Mouse (Mus musculus) liver, embryonic 11.5 days (tissue): ENCODE measurements at regions not wholly inside any gene's neighbourhood (a gene's known extent, or its start where the extent isn't known, plus 50 kb on each side); places are given as distances from the start of the nearest gene placed in this dataset.

Experiments
- ATAC-seq: fragments of 200-750 bp; cut with Nextera tagmentation; replicated peaks from 2 replicates; pipeline ENCODE4 v1.8.0; 2017; ENCODE audit warnings: moderate number of reproducible peaks, mild to moderate bottlenecking, moderate TSS enrichment, moderate library complexity; ENCODE audit not compliant: low FRiP score
- DNase-seq: peaks from one replicate; pipeline ENCODE4 v3.0.0-alpha.2; 2017; ENCODE audit warnings: low spot score
- H3K27ac ChIP-seq: fragments of 300-500 bp; sonication (generic); 2 replicates; pipeline ENCODE4 v1.5.1; 2014; ENCODE audit warnings: mild to moderate bottlenecking, low read depth, low read length, control low read depth
- H3K27me3 ChIP-seq: fragments of 300-500 bp; sonication (generic); replicated peaks from 2 replicates; pipeline ENCODE4 v1.6.1; 2014; ENCODE audit warnings: low read length, mixed read lengths; ENCODE audit not compliant: control insufficient read depth, insufficient read depth
- H3K36me3 ChIP-seq: fragments of 300-500 bp; sonication (generic); 2 replicates; pipeline ENCODE4 v1.6.1; 2014; ENCODE audit warnings: mild to moderate bottlenecking, low read length, moderate library complexity, mixed read lengths; ENCODE audit not compliant: control insufficient read depth, insufficient read depth
- H3K4me1 ChIP-seq: fragments of 300-500 bp; sonication (generic); replicated peaks from 2 replicates; pipeline ENCODE4 v1.6.1; 2014; ENCODE audit warnings: low read length, mixed read lengths; ENCODE audit not compliant: control insufficient read depth, insufficient read depth
- H3K4me2 ChIP-seq: fragments of 300-500 bp; sonication (generic); 2 replicates; pipeline ENCODE4 v1.6.1; 2014; ENCODE audit warnings: mild to moderate bottlenecking, control low read depth, moderate library complexity
- H3K4me3 ChIP-seq: fragments of 300-500 bp; sonication (generic); 2 replicates; pipeline ENCODE4 v1.5.1; 2014; ENCODE audit warnings: low read depth, low read length, control low read depth
- H3K9ac ChIP-seq: fragments of 300-500 bp; sonication (generic); 2 replicates; pipeline ENCODE4 v1.6.1; 2014; ENCODE audit warnings: low read depth, low read length, control low read depth
- H3K9me3 ChIP-seq: fragments of 300-500 bp; sonication (generic); 2 replicates; pipeline ENCODE4 v1.6.1; 2016; ENCODE audit warnings: low read length, inconsistent platforms, mixed read lengths; ENCODE audit not compliant: control insufficient read depth
- WGBS: fragments of 180-500 bp; shearing (Covaris S2); extraction: QIAGEN DNeasy Blood & Tissue Kit; methylation state at CpG from one replicate; pipeline ENCODE4 v1.1.7; 2014; 5-methylcytosine and 5-hydroxymethylcytosine counted together

DNA sequence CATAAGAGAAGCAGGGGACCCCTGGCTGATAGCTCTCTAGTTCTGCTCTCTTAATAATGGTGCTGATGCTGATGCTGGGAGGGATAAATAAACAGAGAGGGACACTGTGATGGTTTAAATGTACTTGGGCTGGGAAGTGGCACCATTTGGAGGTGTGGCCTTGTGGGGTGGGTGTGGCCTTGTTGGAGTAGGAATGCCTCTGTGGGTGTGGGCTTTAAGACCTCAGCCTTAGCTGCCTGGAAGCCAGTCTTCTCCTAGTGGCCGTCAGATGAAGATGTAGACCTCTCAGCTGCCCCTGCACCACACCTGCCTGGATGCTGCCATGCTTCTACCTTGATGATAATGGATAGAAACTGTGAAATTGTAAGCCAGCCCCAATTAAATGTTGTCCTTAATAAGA lies 765.0 kb upstream of the Car8 start:
- no peak overlapping the region for H3K4me3 ChIP-seq
- H3K27me3 ChIP-seq = no peaks in the 10 kb centered on the region
- 61% methylated on average over 1 of the region's 1 CpGs for WGBS
- no peak overlapping the region for H3K27ac ChIP-seq
- ATAC-seq (no peak), DNase-seq (no peak)
- no peak overlapping the region for H3K4me2 ChIP-seq
- H3K9me3 ChIP-seq = no peaks in the 10 kb centered on the region
- no peaks in the 10 kb centered on the region for H3K4me1 ChIP-seq
- no peaks in the 10 kb centered on the region for H3K36me3 ChIP-seq
- no peak overlapping the region for H3K9ac ChIP-seq

DNA sequence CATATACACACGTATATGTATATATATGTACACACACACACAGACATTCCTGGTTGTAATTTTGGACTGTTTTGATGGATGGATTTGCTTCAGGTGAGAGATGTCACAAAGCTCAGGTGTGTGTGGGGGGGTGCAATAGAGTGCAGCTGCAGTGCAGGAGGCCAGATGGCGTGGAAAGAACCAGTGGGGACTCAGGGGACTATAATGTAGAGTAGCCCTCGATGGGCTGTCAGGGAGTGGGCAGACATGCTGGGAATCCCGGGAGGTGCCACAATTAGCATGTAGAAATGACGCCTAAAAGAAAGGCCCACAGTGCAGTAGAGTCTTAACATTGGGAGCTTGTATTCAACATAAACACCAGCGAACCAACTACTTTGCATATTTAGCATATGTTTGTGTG lies 763.5 kb upstream of the Car8 start:
- 76% methylated on average over 6 of the region's 6 CpGs for WGBS
- DNase-seq = no peak
- no peaks in the 10 kb centered on the region for H3K36me3 ChIP-seq

DNA sequence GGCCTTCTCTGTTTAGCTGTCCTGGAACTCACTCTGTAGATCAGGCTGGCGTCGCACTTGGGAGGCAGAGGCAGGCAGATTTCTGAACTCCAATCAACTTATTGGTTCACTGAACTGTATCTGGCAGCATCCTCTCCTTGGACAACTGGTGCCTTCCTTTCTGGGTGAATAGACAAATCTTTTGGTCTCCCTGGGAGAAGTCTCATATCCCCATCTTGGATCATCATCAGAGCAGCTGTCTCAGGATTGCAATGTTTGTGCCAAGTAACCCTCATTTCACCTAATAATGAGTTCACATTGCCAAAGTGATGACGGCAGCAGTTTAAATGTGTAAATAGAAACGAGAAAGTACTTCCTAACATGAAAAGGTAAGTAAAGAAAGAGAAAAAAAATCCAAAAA lies 759.8 kb upstream of the Car8 start:
- no peak for DNase-seq
- Histone ChIP-seq H3K4me2 (no peak overlapping the region), H3K36me3 (no peaks in the 10 kb centered on the region), H3K9me3 (no peaks in the 10 kb centered on the region), H3K4me1 (no peaks in the 10 kb centered on the region), H3K9ac (no peak overlapping the region), H3K27me3 (no peaks in the 10 kb centered on the region), H3K27ac (no peak overlapping the region), H3K4me3 (no peak overlapping the region)
- 93% methylated on average over 4 of the region's 4 CpGs for WGBS
- no peak for ATAC-seq

More for the DNA sequence above, 763.5 kb upstream of the Car8 start:
- no peaks in the 10 kb centered on the region for H3K9me3 ChIP-seq
- H3K4me1 ChIP-seq = no peaks in the 10 kb centered on the region
- H3K27me3 ChIP-seq = no peaks in the 10 kb centered on the region
- H3K4me3 ChIP-seq = no peak overlapping the region
- H3K27ac ChIP-seq = no peak overlapping the region
- no peak for ATAC-seq
- H3K4me2 ChIP-seq = no peak overlapping the region
- H3K9ac ChIP-seq = no peak overlapping the region

DNA sequence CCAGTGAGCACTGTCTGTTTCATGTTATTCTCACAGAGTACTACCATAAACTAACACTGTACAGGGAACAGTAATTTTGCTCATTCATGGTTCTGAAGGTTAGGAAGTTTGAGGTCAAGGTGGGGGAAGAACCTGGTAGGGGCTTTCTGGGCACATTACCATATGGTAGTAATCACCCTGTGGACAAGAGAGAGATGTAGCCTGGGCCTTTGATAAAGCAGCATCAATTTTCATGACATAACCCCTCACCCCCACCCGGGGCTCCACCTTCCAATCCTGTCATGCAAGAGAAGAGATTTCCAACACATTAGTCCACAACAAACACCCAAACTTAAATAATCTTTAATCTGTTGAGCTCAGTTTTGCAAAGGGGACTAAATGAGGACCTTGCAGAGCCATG lies 753.3 kb upstream of the Car8 start:
- H3K4me2 ChIP-seq = no peak overlapping the region
- H3K9me3 ChIP-seq = no peaks in the 10 kb centered on the region
- DNase-seq = no peak
- no peak for ATAC-seq
- no peaks in the 10 kb centered on the region for H3K27me3 ChIP-seq
- no peak overlapping the region for H3K9ac ChIP-seq
- no peaks in the 10 kb centered on the region for H3K36me3 ChIP-seq
- H3K27ac ChIP-seq = no peak overlapping the region
- H3K4me3 ChIP-seq = no peak overlapping the region
- 68% methylated on average over 1 of the region's 1 CpGs for WGBS
- peaks cover 12% of the 10 kb centered on the region; the same call in 1 of the 2 replicates for H3K4me1 ChIP-seq

DNA sequence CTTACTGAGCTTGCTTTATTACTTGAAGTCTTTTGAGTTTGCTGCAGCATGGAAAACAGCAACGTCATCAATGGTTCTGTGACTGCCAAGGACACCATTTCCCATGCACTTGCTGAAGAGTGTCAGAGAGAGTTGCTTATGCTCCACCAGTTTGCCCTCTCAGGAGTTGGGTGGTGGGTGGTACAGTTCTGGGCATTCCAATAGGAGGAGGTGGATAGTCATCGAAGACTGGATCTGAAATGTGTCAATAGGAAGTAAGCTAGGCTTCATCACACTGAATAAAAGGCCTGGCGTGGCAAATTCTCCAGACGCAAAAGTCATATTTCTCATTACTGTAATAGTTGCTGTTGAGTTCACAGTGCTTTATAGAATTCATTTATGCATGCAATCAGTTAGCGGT lies 751.7 kb upstream of the Car8 start:
- Histone ChIP-seq H3K27me3 (no peaks in the 10 kb centered on the region), H3K27ac (no peak overlapping the region), H3K4me2 (no peak overlapping the region), H3K9me3 (no peaks in the 10 kb centered on the region), H3K36me3 (no peaks in the 10 kb centered on the region), H3K9ac (no peak overlapping the region), H3K4me3 (no peak overlapping the region), H3K4me1 (peaks cover 12% of the 10 kb centered on the region; the same call in 1 of the 2 replicates)
- 88% methylated on average over 5 of the region's 5 CpGs for WGBS
- DNase-seq (no peak), ATAC-seq (no peak)

DNA sequence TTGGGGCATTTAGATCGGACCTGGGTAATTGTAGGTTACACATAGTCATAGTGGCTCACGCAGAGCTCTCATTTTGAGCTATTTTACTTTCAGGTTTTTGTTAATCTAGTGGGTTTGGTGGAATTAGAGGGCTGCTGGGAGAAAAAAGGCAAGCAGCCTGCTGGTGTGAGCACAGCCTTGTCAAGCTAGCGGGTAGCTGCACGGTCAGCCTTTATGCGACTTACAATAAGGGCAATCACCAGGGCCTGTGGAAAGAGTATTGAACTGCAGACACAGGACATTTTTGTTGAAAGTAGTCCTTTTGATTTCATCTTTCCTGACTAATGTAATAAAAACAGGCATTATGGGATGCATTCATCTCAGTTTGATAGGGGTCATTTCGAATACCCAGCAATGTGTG lies 750.8 kb upstream of the Car8 start:
- Histone ChIP-seq H3K36me3 (no peaks in the 10 kb centered on the region), H3K4me3 (no peak overlapping the region), H3K4me1 (peaks cover 12% of the 10 kb centered on the region; the same call in 1 of the 2 replicates), H3K9ac (no peak overlapping the region), H3K4me2 (no peak overlapping the region), H3K27ac (no peak overlapping the region), H3K9me3 (no peaks in the 10 kb centered on the region), H3K27me3 (no peaks in the 10 kb centered on the region)
- 85% methylated on average over 6 of the region's 6 CpGs for WGBS
- no peak for ATAC-seq
- DNase-seq = no peak

DNA sequence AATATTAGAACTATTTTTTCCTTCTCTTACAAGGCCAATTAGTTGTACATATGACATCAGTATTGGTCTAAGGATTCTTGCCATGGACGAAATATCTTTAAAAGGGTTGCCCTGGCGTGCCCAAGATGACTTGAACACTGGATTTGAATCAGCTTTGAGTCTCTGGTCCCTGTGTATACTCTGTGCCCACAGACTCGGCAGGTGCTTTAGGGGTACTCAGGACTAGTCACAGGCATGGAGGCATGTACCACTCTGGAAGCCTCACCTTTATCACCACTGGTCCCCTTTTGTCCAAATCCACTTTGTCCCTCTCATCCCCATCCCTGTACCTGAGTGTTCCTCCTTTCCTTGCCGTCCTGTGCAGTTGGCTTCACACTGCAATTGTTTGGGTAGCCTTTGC lies 750.3 kb upstream of the Car8 start:
- DNase-seq = no peak
- Histone ChIP-seq H3K27me3 (no peaks in the 10 kb centered on the region), H3K27ac (no peak overlapping the region), H3K4me1 (peaks cover 12% of the 10 kb centered on the region; the same call in 1 of the 2 replicates), H3K4me3 (no peak overlapping the region), H3K9ac (no peak overlapping the region), H3K4me2 (no peak overlapping the region), H3K9me3 (no peaks in the 10 kb centered on the region), H3K36me3 (no peaks in the 10 kb centered on the region)
- no peak for ATAC-seq
- 77% methylated on average over 4 of the region's 4 CpGs for WGBS

DNA sequence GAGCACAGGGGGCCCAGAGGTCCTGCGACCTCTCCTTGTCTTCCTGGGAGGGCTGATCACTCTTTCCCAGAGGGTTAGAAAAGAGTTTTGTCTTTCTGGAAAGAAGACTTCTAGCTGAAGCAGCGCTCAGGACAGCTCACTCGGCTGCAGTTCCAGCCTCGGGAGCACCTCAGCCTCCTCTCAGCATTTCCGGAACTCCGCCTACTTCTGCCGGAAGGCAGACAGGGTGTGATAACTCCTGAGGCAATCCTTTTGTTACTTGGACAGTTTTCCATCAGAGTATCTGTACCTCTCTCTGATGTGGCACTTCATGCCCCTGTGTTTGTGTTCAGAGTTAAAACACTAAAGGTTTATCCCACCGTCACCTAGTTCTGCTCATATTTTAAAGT lies 749.5 kb upstream of the Car8 start:
- no peaks in the 10 kb centered on the region for H3K36me3 ChIP-seq
- no peaks in the 10 kb centered on the region for H3K27me3 ChIP-seq
- peak overlapping the region; percentile 8; the same call in 1 of the 2 replicates for H3K4me2 ChIP-seq
- H3K9me3 ChIP-seq = no peaks in the 10 kb centered on the region
- no peak for DNase-seq
- peaks cover 12% of the 10 kb centered on the region; the same call in 1 of the 2 replicates for H3K4me1 ChIP-seq
- no peak overlapping the region for H3K4me3 ChIP-seq
- no peak for ATAC-seq
- H3K9ac ChIP-seq = no peak overlapping the region
- H3K27ac ChIP-seq = no peak overlapping the region
- 36% methylated on average over 8 of the region's 8 CpGs for WGBS

DNA sequence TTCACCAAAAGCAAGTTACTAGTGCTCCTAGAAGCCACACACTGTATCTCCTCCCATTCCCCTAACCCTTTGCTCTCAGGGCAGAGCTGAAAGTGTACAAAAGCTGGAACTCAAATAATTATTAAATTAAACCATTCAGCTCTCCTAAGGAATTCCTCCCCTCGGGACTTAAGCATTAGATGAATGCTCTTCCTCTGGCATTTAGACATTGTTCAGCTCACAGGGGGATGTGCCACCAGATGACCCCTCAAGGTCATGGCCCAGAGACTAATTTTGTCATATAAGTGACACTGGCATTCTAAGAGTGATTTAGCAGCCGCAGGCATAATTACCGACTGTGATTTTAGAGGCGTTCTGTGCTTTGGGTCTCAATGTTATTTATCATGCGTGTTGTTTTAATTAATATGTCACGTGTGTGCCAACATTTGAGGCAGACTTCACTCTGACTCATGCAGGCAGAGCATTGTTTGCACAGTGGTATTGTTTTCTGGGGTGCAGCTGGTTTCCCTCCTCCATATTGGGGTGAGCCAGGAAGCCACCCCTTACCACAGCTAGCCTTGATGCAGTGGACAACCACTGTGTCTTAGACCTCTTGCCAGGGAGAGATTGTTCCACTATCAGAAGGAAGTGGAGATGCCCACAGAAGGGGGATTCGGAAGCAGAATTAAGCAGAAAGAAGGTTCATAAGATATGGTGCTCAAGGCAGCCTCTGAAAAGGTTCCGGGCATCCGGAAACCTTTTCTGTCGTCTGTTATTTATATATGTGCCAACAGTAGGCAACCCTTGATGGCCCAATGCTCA lies 748.9 kb upstream of the Car8 start:
- H3K27ac ChIP-seq = no peak overlapping the region
- 62% methylated on average over 10 of the region's 10 CpGs for WGBS
- no peak for ATAC-seq

More for the DNA sequence above, 748.9 kb upstream of the Car8 start:
- DNase-seq = no peak
- Histone ChIP-seq H3K4me1 (peaks cover 12% of the 10 kb centered on the region; the same call in 1 of the 2 replicates), H3K9me3 (no peaks in the 10 kb centered on the region), H3K4me2 (peak overlapping the region; percentile 8; the same call in 1 of the 2 replicates), H3K27me3 (no peaks in the 10 kb centered on the region), H3K4me3 (no peak overlapping the region), H3K36me3 (no peaks in the 10 kb centered on the region), H3K9ac (no peak overlapping the region)
